Mouse (Mus musculus) left cerebral cortex, adult 6 months (tissue): ENCODE results near the gene Frg2f1. TPM values are rescaled to one million over a fixed set of nuclear protein-coding genes. Genes with fewer than 3 reads are reported as not detected.

Source experiments
- long read RNA-seq, 2 experiments: library from polyadenylated mRNA; unstranded; transcript quantifications; one replicate each; pipeline ENCODE4 v2.0.0; 2019 to 2020
- polyA plus RNA-seq: library from polyadenylated mRNA; unstranded; fragments of <200 nt; fragmentation: Nextera tagmentation; gene quantifications from 2 replicates; pipeline ENCODE4 v1.2.3, GENCODE M21; 2021

Gene Frg2f1
- 6.5 and 7.1 TPM in 2 replicates for polyA plus RNA-seq
- long read RNA-seq, experiment 1, partial matches to known transcripts, result 0 of 21 reads
- long read RNA-seq, experiment 1, other reads (novel, unspliced or antisense), result 20 of 21 reads
- long read RNA-seq, experiment 2, partial matches to known transcripts, result 0 of 7 reads
- long read RNA-seq, experiment 2, other reads (novel, unspliced or antisense), result 7 of 7 reads

DNA sequence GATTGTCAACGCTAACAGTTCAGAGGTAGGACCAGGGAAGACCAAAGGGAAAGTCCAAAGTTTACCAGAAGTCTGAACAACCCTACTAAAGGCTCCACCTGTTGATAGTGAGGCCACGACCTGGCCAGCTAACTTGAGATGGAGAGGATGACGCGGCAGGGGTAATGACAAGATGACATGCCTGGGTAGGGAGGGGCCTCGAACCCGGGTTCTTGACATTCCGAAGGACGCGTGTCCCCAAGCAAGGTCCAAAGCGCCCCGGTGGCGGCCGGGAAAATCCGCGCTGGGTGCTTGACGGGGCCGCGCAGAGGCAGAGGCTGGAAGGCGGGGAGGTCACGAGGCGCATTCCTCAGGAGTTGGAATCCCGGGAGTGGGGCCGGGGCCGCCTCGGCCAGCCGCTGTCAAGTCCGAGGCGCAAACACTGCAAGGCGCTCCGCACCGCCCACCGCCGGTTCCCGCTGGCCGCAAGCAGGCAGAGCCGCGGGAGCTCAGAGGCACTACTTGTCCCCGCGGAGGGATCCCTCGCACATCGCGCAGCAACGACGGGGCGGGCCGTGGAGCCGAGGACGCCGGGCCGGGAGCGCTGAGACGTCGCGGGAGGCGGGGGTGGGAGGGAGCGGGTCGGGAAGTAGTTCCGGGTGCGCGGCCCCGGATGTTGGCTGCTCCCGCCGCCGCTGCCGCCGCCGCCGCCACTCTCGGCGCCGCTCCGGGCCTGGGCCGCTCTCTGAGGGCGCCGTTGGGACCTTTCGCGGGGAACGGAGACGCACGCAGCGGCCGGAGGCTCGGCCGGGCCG is at the start of gene Frg2f1:
Gene Frg2f1, minus strand, starts transcription at position 499 of the 794 bp plus-strand sequence.

DNA sequence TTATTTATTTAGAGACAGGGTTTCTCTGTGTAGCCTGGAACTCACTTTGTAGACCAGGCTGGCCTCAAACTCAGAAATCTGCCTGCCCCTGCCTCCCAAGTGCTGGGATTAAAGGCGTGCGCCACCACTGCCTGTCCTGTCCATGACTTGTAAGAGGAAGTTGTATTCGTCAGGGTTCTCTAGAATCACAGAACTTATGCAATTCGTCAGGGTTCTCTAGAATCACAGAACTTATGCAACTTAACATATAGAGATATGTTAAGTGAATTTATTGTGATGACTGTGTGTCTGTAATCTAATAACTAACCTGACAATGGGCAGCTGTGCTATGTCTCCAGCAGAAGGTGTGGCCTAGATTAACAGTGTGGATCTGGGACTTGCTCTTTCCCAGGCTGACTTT is 2.7 kb downstream of the Frg2f1 start, which contains the start of gene Foxj3:
Gene Foxj3, plus strand, starts transcription at position 390 of the 400 bp plus-strand sequence.

DNA sequence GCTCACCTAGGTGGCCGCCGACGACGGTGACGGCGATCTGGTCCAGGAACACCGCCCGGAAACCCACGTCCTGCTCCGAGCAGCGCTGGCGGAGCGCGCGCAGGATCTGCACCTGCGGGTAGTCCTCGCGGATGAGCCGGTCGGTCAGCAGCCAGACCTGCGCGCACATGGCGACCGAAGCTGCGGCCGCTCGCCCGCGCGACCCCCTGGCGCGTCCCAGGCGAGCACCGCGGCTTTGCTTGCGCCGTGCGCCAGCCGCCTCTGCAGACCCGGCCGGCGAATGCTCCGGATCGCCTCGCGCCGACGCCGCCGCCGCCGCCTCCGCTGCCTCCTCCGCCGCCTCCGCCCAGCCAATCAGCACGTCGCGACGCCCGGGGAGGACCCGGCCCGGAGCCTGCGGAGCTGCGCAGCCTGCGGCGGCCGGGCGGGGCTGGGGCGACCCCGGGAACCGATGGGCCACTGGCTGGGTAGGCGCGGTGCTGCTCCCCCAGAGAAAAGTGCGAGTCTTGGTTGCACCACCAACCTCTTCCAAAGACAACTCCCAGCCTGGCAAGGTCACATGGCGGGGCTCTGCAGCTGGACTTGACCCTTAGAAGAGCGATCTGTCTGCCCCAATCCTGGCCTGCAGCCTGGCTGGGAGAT is 46.9 kb downstream of the Frg2f1 start, which contains the start of gene Rimkla:
Gene Rimkla, minus strand, starts transcription at position 338 of the 642 bp plus-strand sequence.

Other genes starting within 250 kb of the Frg2f1 start
- 35.2 and 201 TPM in 2 replicates for gene Ybx1, start 244.9 kb downstream of the Frg2f1 start, polyA plus RNA-seq
- gene Ppih, start 219.0 kb downstream of the Frg2f1 start, polyA plus RNA-seq, result 32.2 and 40.0 TPM in 2 replicates
- gene Ccdc30, start 124.0 kb downstream of the Frg2f1 start, polyA plus RNA-seq, result 9.3 and 9.8 TPM in 2 replicates
- 13.6 and 18.8 TPM in 2 replicates for gene Ppcs, start 117.1 kb downstream of the Frg2f1 start, polyA plus RNA-seq
- gene Zmynd12, start 116.7 kb downstream of the Frg2f1 start, polyA plus RNA-seq, result 0.50 TPM in 1 of 2 replicates, not detected in the other
- gene Rimkla, start 46.9 kb downstream of the Frg2f1 start, polyA plus RNA-seq, result 4.6 and 5.7 TPM in 2 replicates
- 20.8 and 43.3 TPM in 2 replicates for gene Foxj3, start 2.5 kb downstream of the Frg2f1 start, polyA plus RNA-seq
- not detected in 2 replicates for gene Guca2a, start 98.2 kb upstream of the Frg2f1 start, polyA plus RNA-seq
- gene Guca2b, start 119.4 kb upstream of the Frg2f1 start, polyA plus RNA-seq, result not detected in 2 replicates
- gene Hivep3, start 194.3 kb upstream of the Frg2f1 start, polyA plus RNA-seq, result 23.0 and 38.3 TPM in 2 replicates